Mouse (Mus musculus): ENCODE measurements around the gene 4930442H23Rik. TPM values are rescaled to one million over a fixed set of nuclear protein-coding genes. Genes with fewer than 3 reads are reported as not detected.

The 4930442H23Rik gene
- polyA plus RNA-seq, 1 experiment from 2014 or later, result not detected

Other genes starting within 250 kb of the 4930442H23Rik start
- 5.0 and 5.6 TPM in 2 replicates for gene Gng7, start 168.9 kb downstream of the 4930442H23Rik start, polyA plus RNA-seq (2015; fragmentation: Nextera tagmentation; extraction: Ambion mirVana)
- 0.19 and 0.23 TPM in 2 replicates for gene Diras1, start 158.2 kb downstream of the 4930442H23Rik start, polyA plus RNA-seq (2015; fragmentation: Nextera tagmentation; extraction: Ambion mirVana)
- gene Slc39a3, start 146.4 kb downstream of the 4930442H23Rik start, polyA plus RNA-seq (2015; fragmentation: Nextera tagmentation; extraction: Ambion mirVana), result 13.7 and 16.3 TPM in 2 replicates
- 201 and 226 TPM in 2 replicates for gene Sgta, start 123.7 kb downstream of the 4930442H23Rik start, polyA plus RNA-seq (2015; fragmentation: Nextera tagmentation; extraction: Ambion mirVana)
- 62.5 and 67.4 TPM in 2 replicates for gene Thop1, start 113.8 kb downstream of the 4930442H23Rik start, polyA plus RNA-seq (2015; fragmentation: Nextera tagmentation; extraction: Ambion mirVana)
- gene Creb3l3, start 85.0 kb downstream of the 4930442H23Rik start, polyA plus RNA-seq (2015; fragmentation: Nextera tagmentation; extraction: Ambion mirVana), result 0.64 and 0.77 TPM in 2 replicates
- gene Map2k2, start 77.9 kb downstream of the 4930442H23Rik start, polyA plus RNA-seq (2015; fragmentation: Nextera tagmentation; extraction: Ambion mirVana), result 182 and 202 TPM in 2 replicates
- gene Zbtb7a, start 48.6 kb downstream of the 4930442H23Rik start, polyA plus RNA-seq (2015; fragmentation: Nextera tagmentation; extraction: Ambion mirVana), result 25.6 and 26.6 TPM in 2 replicates
- gene Pias4, start 15.9 kb downstream of the 4930442H23Rik start, polyA plus RNA-seq (2015; fragmentation: Nextera tagmentation; extraction: Ambion mirVana), result 48.6 and 51.2 TPM in 2 replicates
- gene Eef2, start 7.2 kb downstream of the 4930442H23Rik start, polyA plus RNA-seq (2015; fragmentation: Nextera tagmentation; extraction: Ambion mirVana), result 563 and 597 TPM in 2 replicates
- gene Dapk3, start 844 bp downstream of the 4930442H23Rik start, polyA plus RNA-seq (2015; fragmentation: Nextera tagmentation; extraction: Ambion mirVana), result 41.0 and 47.9 TPM in 2 replicates
- 0.18 TPM in 1 of 2 replicates, not detected in the other for gene Nmrk2, start 18.2 kb upstream of the 4930442H23Rik start, polyA plus RNA-seq (2015; fragmentation: Nextera tagmentation; extraction: Ambion mirVana)
- gene Atcay, start 47.0 kb upstream of the 4930442H23Rik start, polyA plus RNA-seq (2015; fragmentation: Nextera tagmentation; extraction: Ambion mirVana), result 0.28 and 0.51 TPM in 2 replicates
- gene Zfr2, start 49.3 kb upstream of the 4930442H23Rik start, polyA plus RNA-seq (2015; fragmentation: Nextera tagmentation; extraction: Ambion mirVana), result 6.8 and 7.3 TPM in 2 replicates
- 5.8 and 6.8 TPM in 2 replicates for gene Matk, start 69.1 kb upstream of the 4930442H23Rik start, polyA plus RNA-seq (2015; fragmentation: Nextera tagmentation; extraction: Ambion mirVana)
- gene Mrpl54, start 83.1 kb upstream of the 4930442H23Rik start, polyA plus RNA-seq (2015; fragmentation: Nextera tagmentation; extraction: Ambion mirVana), result 230 and 244 TPM in 2 replicates
- 59.7 and 63.4 TPM in 2 replicates for gene Apba3, start 83.1 kb upstream of the 4930442H23Rik start, polyA plus RNA-seq (2015; fragmentation: Nextera tagmentation; extraction: Ambion mirVana)
- 15.9 and 18.1 TPM in 2 replicates for gene Tjp3, start 107.7 kb upstream of the 4930442H23Rik start, polyA plus RNA-seq (2015; fragmentation: Nextera tagmentation; extraction: Ambion mirVana)
- gene Pip5k1c, start 109.1 kb upstream of the 4930442H23Rik start, polyA plus RNA-seq (2015; fragmentation: Nextera tagmentation; extraction: Ambion mirVana), result 51.0 and 61.3 TPM in 2 replicates
- 38.8 and 44.2 TPM in 2 replicates for gene Cactin, start 137.3 kb upstream of the 4930442H23Rik start, polyA plus RNA-seq (2015; fragmentation: Nextera tagmentation; extraction: Ambion mirVana)
- 14.4 and 18.3 TPM in 2 replicates for gene Tbxa2r, start 144.9 kb upstream of the 4930442H23Rik start, polyA plus RNA-seq (2015; fragmentation: Nextera tagmentation; extraction: Ambion mirVana)
- 0.08 TPM in 1 of 2 replicates, not detected in the other for gene Gipc3, start 159.4 kb upstream of the 4930442H23Rik start, polyA plus RNA-seq (2015; fragmentation: Nextera tagmentation; extraction: Ambion mirVana)
- 87.0 and 94.6 TPM in 2 replicates for gene Hmg20b, start 166.6 kb upstream of the 4930442H23Rik start, polyA plus RNA-seq (2015; fragmentation: Nextera tagmentation; extraction: Ambion mirVana)
- gene Mfsd12, start 173.6 kb upstream of the 4930442H23Rik start, polyA plus RNA-seq (2015; fragmentation: Nextera tagmentation; extraction: Ambion mirVana), result 10.3 and 11.5 TPM in 2 replicates
- 0.62 and 1.6 TPM in 2 replicates for gene 4930404N11Rik, start 182.0 kb upstream of the 4930442H23Rik start, polyA plus RNA-seq (2015; fragmentation: Nextera tagmentation; extraction: Ambion mirVana)
- 105 and 114 TPM in 2 replicates for gene Fzr1, start 194.7 kb upstream of the 4930442H23Rik start, polyA plus RNA-seq (2015; fragmentation: Nextera tagmentation; extraction: Ambion mirVana)
- 79.7 and 82.2 TPM in 2 replicates for gene Dohh, start 200.6 kb upstream of the 4930442H23Rik start, polyA plus RNA-seq (2015; fragmentation: Nextera tagmentation; extraction: Ambion mirVana)
- gene Gm48551, start 200.6 kb upstream of the 4930442H23Rik start, polyA plus RNA-seq (2015; fragmentation: Nextera tagmentation; extraction: Ambion mirVana), result 2.5 and 4.1 TPM in 2 replicates
- 1.6 and 2.1 TPM in 2 replicates for gene Gm48552, start 205.2 kb upstream of the 4930442H23Rik start, polyA plus RNA-seq (2015; fragmentation: Nextera tagmentation; extraction: Ambion mirVana)
- gene Smim24, start 209.2 kb upstream of the 4930442H23Rik start, polyA plus RNA-seq (2015; fragmentation: Nextera tagmentation; extraction: Ambion mirVana), result 26.0 and 29.4 TPM in 2 replicates

All from kidney, embryonic 15.5 days (tissue).